Mouse (Mus musculus) kidney, postnatal 25 days (tissue): ENCODE data around the gene Tex16.

Experiments
- DNase-seq, 2 experiments: peaks; one replicate each; pipeline ENCODE4 v3.0.0; 2021; ENCODE audit warnings: mixed read lengths in 2 of 2

Gene Tex16

GRCm38 (mm10) chrX:112010707-112011106 is at the start of gene Tex16:
Gene Tex16, plus strand, starts transcription at chrX:112011007.
- no peak for DNase-seq

- no peak for DNase-seq
These were observed 11.1 kb upstream of the Tex16 start for GRCm38 (mm10) chrX:111999661-112000060.
